Mouse (Mus musculus) hindbrain, embryonic 10.5 days (tissue): ENCODE results near the gene Arap1. TPM values are rescaled to one million over a fixed set of nuclear protein-coding genes. Genes with fewer than 3 reads are reported as not detected.

ENCODE experiments used
- DNase-seq: peaks from one replicate; pipeline ENCODE4 v3.0.0-alpha.2; 2017; ENCODE audit warnings: low spot score
- H3K27ac ChIP-seq: fragments of 300-500 bp; sonication (generic); 2 replicates; pipeline ENCODE4 v1.5.1; 2016; ENCODE audit warnings: mild to moderate bottlenecking, moderate library complexity
- H3K27me3 ChIP-seq: fragments of 300-500 bp; sonication (generic); 2 replicates; pipeline ENCODE4 v1.6.1; 2016; ENCODE audit warnings: mild to moderate bottlenecking; ENCODE audit not compliant: poor library complexity, insufficient read depth, severe bottlenecking
- H3K36me3 ChIP-seq: fragments of 300-500 bp; sonication (generic); 2 replicates; pipeline ENCODE4 v1.6.1; 2016; ENCODE audit warnings: mild to moderate bottlenecking, moderate library complexity
- H3K4me1 ChIP-seq: fragments of 300-500 bp; sonication (generic); replicated peaks from 2 replicates; pipeline ENCODE4 v1.6.1; 2016; ENCODE audit warnings: mild to moderate bottlenecking
- H3K4me3 ChIP-seq: fragments of 300-500 bp; sonication (generic); 2 replicates; pipeline ENCODE4 v1.5.1; 2016; ENCODE audit warnings: mild to moderate bottlenecking, moderate library complexity
- H3K9me3 ChIP-seq: fragments of 300-500 bp; sonication (generic); 2 replicates; pipeline ENCODE4 v1.6.1; 2016; ENCODE audit warnings: mild to moderate bottlenecking, moderate library complexity
- WGBS: fragments of 180-500 bp; shearing (Covaris S2); methylation state at CpG from one replicate; pipeline ENCODE4 v1.1.7; 2016; 5-methylcytosine and 5-hydroxymethylcytosine counted together
- polyA plus RNA-seq: library from polyadenylated mRNA; unstranded; fragments of >200 nt; fragmentation: Nextera tagmentation; extraction: Ambion mirVana; gene quantifications from 2 replicates; pipeline ENCODE4 v1.2.1, GENCODE M21; 2016

The Arap1 gene
- polyA plus RNA-seq, 1 experiment from 2014 or later, result 19.2 TPM

DNA sequence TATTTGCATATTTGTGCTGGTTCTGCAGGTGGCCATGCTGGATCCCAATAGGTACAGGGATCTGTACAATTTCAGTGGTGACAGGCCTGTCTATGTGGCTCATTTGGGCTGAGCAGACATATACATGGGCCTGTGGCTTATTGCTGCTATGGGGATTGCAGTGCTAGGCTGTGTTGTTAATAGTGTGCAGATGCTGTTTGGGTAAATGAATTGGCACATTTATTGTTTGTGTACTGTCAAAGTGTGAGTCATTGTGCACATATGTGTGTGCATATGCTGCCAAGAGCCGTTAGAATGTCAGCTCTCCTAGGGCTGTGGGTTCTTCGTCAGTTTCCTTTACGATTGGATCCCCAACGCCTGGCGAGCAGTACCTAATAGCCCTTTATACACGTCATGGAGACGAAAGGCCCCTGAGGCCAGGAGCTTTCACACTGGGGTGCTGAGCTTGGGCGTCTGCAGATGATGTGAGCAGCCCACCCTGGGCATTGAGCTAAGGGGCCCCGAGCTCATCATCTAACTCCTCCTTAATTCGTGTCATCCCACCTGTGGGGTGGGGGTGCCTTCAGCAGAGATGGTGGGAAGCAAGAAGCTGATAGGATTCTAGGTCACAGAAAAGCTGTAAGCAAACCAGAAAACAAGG is 29.0 kb downstream of the Arap1 start:
- no peak overlapping the region for H3K27ac ChIP-seq
- H3K4me1 ChIP-seq, result peaks cover 26% of the 10 kb centered on the region
- no peak overlapping the region for H3K4me3 ChIP-seq
- DNase-seq, result no peak
- peaks cover 5% of the 10 kb centered on the region; the same call in 1 of the 2 replicates for H3K27me3 ChIP-seq
- H3K36me3 ChIP-seq, result no peaks in the 10 kb centered on the region
- no peaks in the 10 kb centered on the region for H3K9me3 ChIP-seq
- WGBS, result 84% methylated on average over 10 of the region's 10 CpGs

DNA sequence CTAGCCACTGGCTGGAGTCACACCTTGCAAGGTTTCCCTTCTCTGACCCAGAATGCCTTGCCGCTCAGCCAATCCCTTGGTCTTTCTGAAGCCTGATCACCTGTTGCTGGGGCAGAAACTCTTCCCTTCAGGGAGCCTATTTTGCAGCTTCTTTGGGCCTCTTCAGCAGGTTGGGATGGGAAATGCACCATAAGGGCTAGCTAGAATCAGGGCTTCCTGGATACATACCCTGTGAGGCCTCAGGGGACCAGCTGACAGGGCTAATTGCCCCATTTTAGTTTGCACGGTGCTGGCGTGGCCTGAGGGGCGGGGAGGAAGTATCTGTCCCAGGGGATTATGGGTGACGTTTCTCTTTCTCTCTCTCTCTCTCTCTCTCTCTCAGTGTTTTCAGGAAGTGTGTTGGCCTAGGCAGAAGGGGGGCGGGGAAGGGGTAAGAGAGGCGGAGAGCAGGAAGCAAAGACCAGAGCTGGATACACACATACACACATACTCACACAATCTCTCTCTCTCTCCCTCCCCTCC is 29.9 kb downstream of the Arap1 start:
- no peak overlapping the region for H3K4me3 ChIP-seq
- 42% methylated on average over 7 of the region's 7 CpGs for WGBS
- DNase-seq, result peak; percentile 22
- H3K4me1 ChIP-seq, result peaks cover 26% of the 10 kb centered on the region
- no peaks in the 10 kb centered on the region for H3K9me3 ChIP-seq
- H3K27ac ChIP-seq, result peak overlapping the region; percentile 68
- peaks cover 5% of the 10 kb centered on the region; the same call in 1 of the 2 replicates for H3K27me3 ChIP-seq
- H3K36me3 ChIP-seq, result no peaks in the 10 kb centered on the region

DNA sequence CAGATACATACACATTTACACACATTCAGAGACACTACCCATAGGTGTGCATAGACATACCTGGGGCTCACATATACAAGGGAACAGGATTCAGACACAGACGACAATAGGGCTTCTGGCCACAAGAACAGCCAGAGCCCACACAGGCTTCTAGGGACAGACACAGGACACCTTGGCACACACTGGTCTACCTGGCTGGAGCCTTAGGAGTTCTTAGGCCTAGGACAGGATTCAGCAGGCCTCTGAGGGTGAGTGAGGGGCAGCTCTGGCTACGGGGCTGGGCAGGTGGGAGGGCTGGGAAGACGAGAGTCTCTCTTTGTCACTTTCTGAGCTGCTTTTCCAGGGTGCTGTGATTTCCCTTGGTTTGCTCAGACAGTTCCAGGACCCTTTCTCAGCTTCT is 30.4 kb downstream of the Arap1 start:
- Histone ChIP-seq H3K4me1 (peaks cover 26% of the 10 kb centered on the region), H3K27me3 (0 out of 2 replicates have a peak, but pooled peaks cover under 1% of the 10 kb centered on the region), H3K36me3 (no peaks in the 10 kb centered on the region), H3K9me3 (no peaks in the 10 kb centered on the region), H3K27ac (peak overlapping the region; percentile 68), H3K4me3 (no peak overlapping the region)
- DNase-seq, result no peak
- 60% methylated on average over 3 of the region's 3 CpGs for WGBS

DNA sequence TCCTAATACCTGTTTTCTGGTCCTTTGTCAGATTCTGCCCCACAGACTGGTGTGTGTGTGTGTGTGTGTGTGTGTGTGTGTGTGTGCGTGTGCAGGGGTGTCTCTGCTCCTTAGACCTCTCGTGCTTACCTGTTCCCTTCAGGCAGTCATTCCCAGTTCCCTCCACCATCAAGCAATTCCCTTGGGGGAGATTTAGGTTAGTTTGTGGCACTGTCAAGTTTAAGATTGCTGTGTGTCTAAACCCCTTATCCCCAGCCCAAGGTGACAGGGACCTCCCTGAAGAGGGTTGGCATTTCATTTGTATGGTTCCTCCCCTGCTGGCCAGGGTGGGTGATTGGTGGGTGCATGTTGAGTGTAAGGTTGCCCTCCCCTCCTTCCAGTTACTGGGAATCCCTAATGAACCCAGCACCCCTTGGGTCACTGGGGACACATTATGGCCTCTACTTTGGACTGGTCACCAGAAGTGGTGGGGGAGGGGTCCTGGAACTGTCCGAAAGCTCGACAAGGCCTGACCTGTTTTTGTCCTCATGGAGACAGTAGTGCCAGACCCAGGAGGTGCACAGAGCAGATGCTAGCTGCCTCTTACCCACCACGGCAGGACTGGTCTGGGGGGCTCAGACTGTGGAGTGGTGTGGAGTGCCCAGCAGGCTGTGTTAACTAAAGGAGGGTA is 31.1 kb downstream of the Arap1 start:
- H3K4me3 ChIP-seq, result no peak overlapping the region
- no peaks in the 10 kb centered on the region for H3K9me3 ChIP-seq
- 67% methylated on average over 5 of the region's 5 CpGs for WGBS
- H3K27ac ChIP-seq, result peak overlapping the region; percentile 46
- H3K27me3 ChIP-seq, result no peaks in the 10 kb centered on the region
- DNase-seq, result no peak
- H3K36me3 ChIP-seq, result no peaks in the 10 kb centered on the region
- peaks cover 26% of the 10 kb centered on the region for H3K4me1 ChIP-seq

DNA sequence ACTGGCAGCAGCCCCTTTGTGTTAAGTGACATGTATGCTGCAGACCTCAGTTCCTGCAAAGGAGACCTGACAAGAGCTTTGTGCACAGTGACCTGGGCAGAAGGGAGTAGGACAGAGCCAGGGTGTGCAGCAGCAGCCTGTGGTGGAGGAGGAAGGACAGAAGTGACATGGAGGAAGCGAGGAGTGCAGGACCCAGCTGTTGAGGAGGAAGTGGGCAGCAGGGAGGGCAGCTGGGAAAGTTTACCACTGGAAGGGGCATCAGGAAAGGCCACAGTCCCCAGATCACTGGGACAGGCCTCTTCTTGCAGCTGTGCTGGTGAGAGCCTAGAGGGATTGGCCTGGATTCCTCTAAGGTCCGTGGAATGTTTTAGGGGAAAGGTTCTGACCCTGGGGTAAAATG is 31.9 kb downstream of the Arap1 start:
- H3K27ac ChIP-seq, result peak overlapping the region; percentile 46
- DNase-seq, result no peak

DNA sequence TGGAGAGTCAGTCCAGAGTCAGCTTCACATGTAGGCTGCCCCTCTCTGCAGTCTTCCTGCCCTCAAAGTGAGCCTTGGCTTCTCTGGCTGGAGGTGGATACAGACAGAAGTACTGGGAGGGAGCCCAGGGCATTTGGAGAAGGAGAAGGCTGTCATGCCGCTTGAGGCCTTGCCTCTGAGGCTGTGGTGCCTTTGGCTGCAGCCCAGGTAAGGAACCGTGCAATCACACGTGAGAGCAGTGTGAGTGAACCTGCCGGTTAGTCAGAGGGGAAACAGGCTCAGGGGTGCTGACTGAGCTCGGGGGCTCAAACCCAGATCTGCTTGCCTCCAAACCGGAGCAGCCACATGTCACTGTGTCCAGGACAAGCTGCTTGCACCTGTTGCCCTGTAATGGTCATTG is 33.6 kb downstream of the Arap1 start:
- H3K4me1 ChIP-seq, result peaks cover 46% of the 10 kb centered on the region
- WGBS, result 88% methylated on average over 6 of the region's 6 CpGs
- no peak for DNase-seq

More for the DNA sequence above, 31.9 kb downstream of the Arap1 start:
- Histone ChIP-seq H3K9me3 (no peaks in the 10 kb centered on the region), H3K4me3 (no peak overlapping the region), H3K36me3 (no peaks in the 10 kb centered on the region), H3K27me3 (no peaks in the 10 kb centered on the region), H3K4me1 (peaks cover 28% of the 10 kb centered on the region)
- WGBS, result 75% methylated on average over 2 of the region's 2 CpGs

DNA sequence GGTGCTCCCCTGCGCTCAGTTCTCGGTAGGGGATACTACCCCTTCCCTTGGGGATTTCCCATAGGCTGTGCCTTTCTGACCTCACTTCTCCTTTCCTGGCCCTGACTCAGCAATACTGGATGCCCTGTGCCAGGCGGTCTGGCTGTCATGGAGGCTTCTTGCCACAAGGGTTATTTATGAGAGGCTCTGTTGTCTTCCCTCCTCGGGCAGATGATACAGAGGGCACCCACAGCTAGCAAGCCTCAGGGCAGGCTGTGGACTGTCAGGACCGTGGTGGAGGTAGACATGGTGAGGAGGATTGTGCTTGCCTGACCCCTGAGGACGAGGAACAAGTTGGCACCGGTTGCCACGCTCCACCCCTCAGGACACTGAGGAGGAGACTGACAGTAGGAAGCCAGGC is 34.5 kb downstream of the Arap1 start:
- 71% methylated on average over 8 of the region's 8 CpGs for WGBS
- Histone ChIP-seq H3K27ac (no peak overlapping the region), H3K27me3 (no peaks in the 10 kb centered on the region), H3K9me3 (no peaks in the 10 kb centered on the region), H3K4me1 (peaks cover 45% of the 10 kb centered on the region), H3K4me3 (no peak overlapping the region), H3K36me3 (no peaks in the 10 kb centered on the region)
- DNase-seq, result no peak

More for the DNA sequence above, 33.6 kb downstream of the Arap1 start:
- no peaks in the 10 kb centered on the region for H3K36me3 ChIP-seq
- no peak overlapping the region for H3K4me3 ChIP-seq
- no peak overlapping the region for H3K27ac ChIP-seq
- no peaks in the 10 kb centered on the region for H3K27me3 ChIP-seq
- no peaks in the 10 kb centered on the region for H3K9me3 ChIP-seq

DNA sequence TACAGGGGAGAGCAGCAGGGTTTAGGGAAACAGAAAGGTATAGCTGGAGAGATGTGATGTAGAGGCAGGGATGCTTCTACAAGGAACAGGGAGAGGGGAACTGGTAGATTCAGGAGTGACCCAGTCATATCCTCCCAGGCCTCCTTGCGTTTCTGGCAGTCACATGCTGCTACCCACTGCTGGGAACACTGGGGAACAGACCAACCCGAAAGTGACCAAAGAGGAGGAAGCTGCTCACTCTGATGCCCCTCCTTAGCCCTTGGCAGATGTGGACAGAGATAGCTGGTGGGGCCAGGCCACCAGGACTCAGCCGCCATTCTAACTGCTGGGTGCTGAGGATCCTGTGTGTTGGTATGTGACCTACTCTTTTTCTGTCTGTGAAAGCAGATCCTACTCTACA is 35.9 kb downstream of the Arap1 start:
- WGBS, result 70% methylated on average over 3 of the region's 3 CpGs
- no peak overlapping the region for H3K4me3 ChIP-seq

DNA sequence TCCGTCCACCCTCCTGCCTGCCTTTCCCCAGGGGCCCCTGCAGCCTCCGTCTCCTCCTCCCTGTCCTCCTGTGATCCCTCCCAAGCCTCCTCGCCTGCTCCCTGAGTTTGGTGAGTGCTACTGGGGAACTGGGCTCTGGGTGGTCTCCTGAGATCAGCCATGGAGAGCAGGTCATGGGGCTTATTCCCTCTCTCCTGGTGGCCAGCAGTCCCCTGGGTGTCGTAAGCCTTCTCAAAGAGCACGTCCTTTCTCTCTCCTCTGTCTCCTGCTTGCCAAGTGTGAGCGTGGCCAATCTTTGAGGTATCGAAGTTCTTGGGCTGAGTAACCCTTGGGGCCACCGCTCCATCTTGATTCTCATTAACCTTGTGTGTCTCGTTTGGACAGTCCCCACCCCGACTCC is 37.1 kb downstream of the Arap1 start:
- no peak for DNase-seq
- 69% methylated on average over 10 of the region's 10 CpGs for WGBS
- H3K27ac ChIP-seq, result peak overlapping the region; percentile 72

More for the DNA sequence above, 35.9 kb downstream of the Arap1 start:
- H3K27ac ChIP-seq, result no peak overlapping the region
- H3K4me1 ChIP-seq, result peaks cover 33% of the 10 kb centered on the region
- no peaks in the 10 kb centered on the region for H3K9me3 ChIP-seq
- H3K27me3 ChIP-seq, result no peaks in the 10 kb centered on the region
- DNase-seq, result no peak
- no peaks in the 10 kb centered on the region for H3K36me3 ChIP-seq

DNA sequence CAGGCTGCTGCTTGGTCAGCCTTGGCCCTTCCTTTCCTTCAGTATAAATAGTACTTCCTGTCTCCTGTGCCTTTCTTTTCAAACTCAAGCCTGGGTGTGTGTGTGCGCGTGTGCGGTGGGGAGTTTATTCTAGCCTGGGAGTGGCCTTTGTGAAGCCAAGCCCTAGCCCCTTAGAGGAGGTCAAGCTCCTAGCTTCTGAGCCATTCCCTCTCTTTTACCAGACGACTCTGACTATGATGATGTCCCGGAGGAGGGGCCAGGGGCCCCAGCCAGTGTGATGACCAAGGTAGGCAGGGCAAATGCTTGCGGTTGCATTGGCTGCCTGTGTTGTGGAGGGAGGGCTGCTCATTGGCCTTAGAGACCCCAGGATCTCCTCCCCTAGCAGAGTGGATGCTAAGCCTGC is 37.5 kb downstream of the Arap1 start:
- Histone ChIP-seq H3K27me3 (no peaks in the 10 kb centered on the region), H3K4me3 (no peak overlapping the region), H3K36me3 (no peaks in the 10 kb centered on the region), H3K4me1 (peaks cover 25% of the 10 kb centered on the region), H3K9me3 (no peaks in the 10 kb centered on the region), H3K27ac (peak overlapping the region; percentile 72)
- DNase-seq, result peak; percentile 41
- WGBS, result 41% methylated on average over 6 of the region's 6 CpGs

More for the DNA sequence above, 37.1 kb downstream of the Arap1 start:
- H3K4me3 ChIP-seq, result no peak overlapping the region
- H3K9me3 ChIP-seq, result no peaks in the 10 kb centered on the region
- H3K36me3 ChIP-seq, result no peaks in the 10 kb centered on the region
- no peaks in the 10 kb centered on the region for H3K27me3 ChIP-seq
- H3K4me1 ChIP-seq, result peaks cover 22% of the 10 kb centered on the region

DNA sequence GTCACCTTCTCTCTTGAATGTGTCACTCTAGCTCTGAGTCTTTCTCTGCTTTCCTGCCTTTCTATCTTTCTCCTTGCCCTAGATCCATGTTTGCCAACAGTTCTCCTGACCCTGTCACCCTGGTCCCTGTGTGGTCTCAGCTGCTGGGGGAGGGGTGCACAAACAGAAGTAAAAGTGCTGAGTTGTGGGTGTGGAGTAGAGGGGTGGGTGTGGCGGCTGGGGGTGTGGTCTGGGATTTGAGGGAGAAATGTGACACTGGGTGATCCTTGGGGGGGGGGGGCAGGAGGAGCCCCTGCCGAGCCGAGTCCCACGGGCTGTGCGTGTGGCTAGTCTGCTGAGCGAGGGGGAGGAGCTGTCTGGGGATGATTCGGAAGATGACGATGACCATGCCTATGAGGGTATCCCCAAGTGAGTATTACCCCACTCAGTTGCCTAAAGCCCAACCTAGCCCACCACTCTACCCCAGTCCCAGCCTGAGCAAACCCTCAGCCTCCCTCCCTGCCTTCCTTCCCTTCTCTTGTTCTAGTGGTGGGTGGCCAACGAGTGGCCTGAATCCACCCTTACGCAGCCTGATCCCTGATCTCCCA is 38.1 kb downstream of the Arap1 start:
- peak overlapping the region; percentile 72; the same call in 1 of the 2 replicates for H3K27ac ChIP-seq
- no peaks in the 10 kb centered on the region for H3K27me3 ChIP-seq
- WGBS, result 55% methylated on average over 10 of the region's 10 CpGs
- H3K4me1 ChIP-seq, result peaks cover 30% of the 10 kb centered on the region
- H3K9me3 ChIP-seq, result no peaks in the 10 kb centered on the region
- H3K4me3 ChIP-seq, result no peak overlapping the region
- no peaks in the 10 kb centered on the region for H3K36me3 ChIP-seq
- no peak for DNase-seq

DNA sequence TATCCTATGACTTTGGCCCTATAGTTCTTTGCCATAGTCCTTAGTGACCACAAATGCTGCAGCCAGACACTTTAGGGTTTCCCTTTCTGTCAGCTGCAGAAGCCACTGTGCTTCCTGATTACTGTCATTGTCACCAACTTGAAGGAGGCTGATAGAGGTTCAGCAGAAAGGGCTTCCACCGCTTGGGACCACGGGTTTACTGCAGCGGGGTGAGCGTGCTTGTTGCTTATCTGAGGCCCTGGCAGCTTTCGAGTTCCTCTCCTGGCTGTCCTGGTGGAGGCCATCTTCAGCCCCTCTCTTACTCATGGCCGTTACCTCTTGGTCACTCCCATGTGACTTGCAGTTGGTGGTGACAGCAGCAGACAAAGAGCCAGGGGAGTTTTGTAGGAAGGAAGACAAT is 41.4 kb downstream of the Arap1 start:
- H3K36me3 ChIP-seq, result no peaks in the 10 kb centered on the region
- no peaks in the 10 kb centered on the region for H3K27me3 ChIP-seq
- 93% methylated on average over 6 of the region's 6 CpGs for WGBS
- peaks cover 57% of the 10 kb centered on the region for H3K4me1 ChIP-seq
- no peak overlapping the region for H3K4me3 ChIP-seq
- DNase-seq, result no peak
- no peaks in the 10 kb centered on the region for H3K9me3 ChIP-seq
- 0 out of 2 replicates have a peak overlapping the region, but pooled peaks have one; percentile 24 for H3K27ac ChIP-seq
